ENCODE assay signal across 8 mouse cellular contexts in genomic region chr13:101427426-101428221, GRCm38 (mm10).
DNase-seq lines count a peak whose midpoint lies in the region; ATAC-seq and TF ChIP-seq lines count a peak whose summit lies in the region.
"Had no signal": no experiment of that assay in that cellular context is flagged by ENCODE, and none has a peak within 500 bp of the region (broad histone marks: within the 10 kb centered on the region; RNA-seq: fewer than 3 reads in every experiment).

No protein-coding gene starts in this region.

- no peaks in the 10 kb centered on the region for H3K79me2 ChIP-seq in myocyte (ENCODE audit: control insufficient read depth, insufficient read depth)

- no peaks in the 10 kb centered on the region for H3K9me3 ChIP-seq in intestine, embryonic 14.5 days (ENCODE audit: control insufficient read depth, low read length)
- no peaks in the 10 kb centered on the region for H3K9me3 ChIP-seq in intestine, postnatal 0 days (ENCODE audit: control insufficient read depth)
- H3K9me3 ChIP-seq in hindbrain, embryonic 12.5 days (replicated peaks), result no peaks in the 10 kb centered on the region
- H3K9me3 ChIP-seq: embryonic facial prominence, embryonic 13.5 days had no signal

- DNase-seq in intestine, embryonic 14.5 days (ENCODE audit: low spot score), result no peak
- peak; percentile 68 for DNase-seq in kidney, adult 9 months
- no peak for DNase-seq in cerebellum, adult 11-12 months

- H3K27me3 ChIP-seq in intestine, embryonic 14.5 days (replicated peaks; ENCODE audit: control insufficient read depth, insufficient read depth, low read length), result no peaks in the 10 kb centered on the region
- no peaks in the 10 kb centered on the region for H3K27me3 ChIP-seq in intestine, postnatal 0 days (replicated peaks; ENCODE audit: control insufficient read depth, insufficient read depth, low read length)
- H3K27me3 ChIP-seq in myocyte (ENCODE audit: control insufficient read depth, insufficient read depth, insufficient read length), result no peaks in the 10 kb centered on the region
- no peaks in the 10 kb centered on the region for H3K27me3 ChIP-seq in hindbrain, embryonic 12.5 days
- H3K27me3 ChIP-seq: embryonic facial prominence, embryonic 13.5 days had no signal

- TF ChIP-seq POLR2A in embryonic fibroblast, embryonic 13.5 days (IDR thresholded peaks at IDR 0.05; ENCODE audit: low read depth, low read length), result no peak
- no peak for TF ChIP-seq POLR2A in myocyte (IDR thresholded peaks at IDR 0.05; ENCODE audit: insufficient read length, low read depth)

- ATAC-seq in intestine, embryonic 14.5 days (replicated peaks; ENCODE audit: low FRiP score, low TSS enrichment, low read depth), result peak; percentile 63; the same call in 1 of the 2 replicates
- no peak for ATAC-seq in intestine, postnatal 0 days
- no peak for ATAC-seq in hindbrain, embryonic 12.5 days (ENCODE audit: low FRiP score)

- no peak for TF ChIP-seq CTCF in intestine, postnatal 0 days (IDR thresholded peaks at IDR 0.05; ENCODE audit: low read depth)
- TF ChIP-seq CTCF in embryonic fibroblast, embryonic 13.5 days (IDR thresholded peaks at IDR 0.05; ENCODE audit: borderline replicate concordance, insufficient read depth, low read length), result no peak

- no peak overlapping the region for H3ac ChIP-seq in myocyte (ENCODE audit: control insufficient read depth, insufficient read length)

- no peak overlapping the region for H3K9ac ChIP-seq in intestine, embryonic 14.5 days (ENCODE audit: low read length)
- no peak overlapping the region for H3K9ac ChIP-seq in intestine, postnatal 0 days (ENCODE audit: low read depth, low read length)
- no peak overlapping the region for H3K9ac ChIP-seq in hindbrain, embryonic 12.5 days
- H3K9ac ChIP-seq: embryonic facial prominence, embryonic 13.5 days had no signal

- WGBS in intestine, embryonic 14.5 days, result 66% methylated on average over 12 of the region's 12 CpGs
- WGBS in intestine, postnatal 0 days, result 49% methylated on average over 12 of the region's 12 CpGs
- 86% methylated on average over 12 of the region's 12 CpGs for WGBS in hindbrain, embryonic 12.5 days

- H3K4me3 ChIP-seq in intestine, embryonic 14.5 days (ENCODE audit: low read depth, low read length), result no peak overlapping the region
- no peak overlapping the region for H3K4me3 ChIP-seq in intestine, postnatal 0 days (ENCODE audit: low read depth, low read length)
- H3K4me3 ChIP-seq in embryonic fibroblast, embryonic 13.5 days (ENCODE audit: insufficient read depth, low read length), result no peak overlapping the region
- no peak overlapping the region for H3K4me3 ChIP-seq in myocyte
- H3K4me3 ChIP-seq in hindbrain, embryonic 12.5 days, result no peak overlapping the region
- H3K4me3 ChIP-seq: embryonic facial prominence, embryonic 13.5 days had no signal

- H3K27ac ChIP-seq in intestine, embryonic 14.5 days (ENCODE audit: low read depth), result 0 out of 2 replicates have a peak overlapping the region, but pooled peaks have one; percentile 29
- H3K27ac ChIP-seq in intestine, postnatal 0 days (ENCODE audit: low read depth, low read length), result no peak overlapping the region
- H3K27ac ChIP-seq in embryonic fibroblast, embryonic 13.5 days (ENCODE audit: insufficient read depth, low read length), result peak overlapping the region; percentile 81
- H3K27ac ChIP-seq in hindbrain, embryonic 12.5 days, result no peak overlapping the region
- H3K27ac ChIP-seq: embryonic facial prominence, embryonic 13.5 days had no signal

- H3K4me2 ChIP-seq in intestine, embryonic 14.5 days (ENCODE audit: low read length), result no peak overlapping the region
- no peak overlapping the region for H3K4me2 ChIP-seq in intestine, postnatal 0 days (replicated peaks; ENCODE audit: low read depth)
- peak overlapping the region; percentile 31 for H3K4me2 ChIP-seq in myocyte (ENCODE audit: low read depth)
- no peak overlapping the region for H3K4me2 ChIP-seq in hindbrain, embryonic 12.5 days (replicated peaks)
- H3K4me2 ChIP-seq: embryonic facial prominence, embryonic 13.5 days had no signal

- no peaks in the 10 kb centered on the region for H3K36me3 ChIP-seq in intestine, embryonic 14.5 days (ENCODE audit: control insufficient read depth, insufficient read depth, low read length)
- no peaks in the 10 kb centered on the region for H3K36me3 ChIP-seq in intestine, postnatal 0 days (ENCODE audit: control insufficient read depth, insufficient read depth)
- H3K36me3 ChIP-seq in myocyte (ENCODE audit: control insufficient read depth, insufficient read depth), result no peaks in the 10 kb centered on the region
- no peaks in the 10 kb centered on the region for H3K36me3 ChIP-seq in hindbrain, embryonic 12.5 days
- H3K36me3 ChIP-seq: embryonic facial prominence, embryonic 13.5 days had no signal

- H3K4me1 ChIP-seq in intestine, embryonic 14.5 days (replicated peaks; ENCODE audit: control insufficient read depth, insufficient read depth, low read length), result no peaks in the 10 kb centered on the region
- H3K4me1 ChIP-seq in intestine, postnatal 0 days (replicated peaks; ENCODE audit: control insufficient read depth, insufficient read depth, low read length), result peaks cover 7% of the 10 kb centered on the region; the same call in 1 of the 2 replicates
- no peaks in the 10 kb centered on the region for H3K4me1 ChIP-seq in embryonic fibroblast, embryonic 13.5 days (ENCODE audit: control insufficient read depth, insufficient read depth, low read length)
- H3K4me1 ChIP-seq in hindbrain, embryonic 12.5 days, result no peaks in the 10 kb centered on the region

TF ChIP-seq in myocyte, 11 proteins besides CTCF, POLR2A, EP300 and RAD21:
- no peak for TF ChIP-seq TCF3 (IDR thresholded peaks at IDR 0.05; ENCODE audit: insufficient read length, low read depth)
- TF ChIP-seq E2F4 (IDR thresholded peaks at IDR 0.05; ENCODE audit: insufficient read depth), result no peak
- no peak for TF ChIP-seq USF1 (IDR thresholded peaks at IDR 0.05; ENCODE audit: low read depth)
- TF ChIP-seq SRF (IDR thresholded peaks at IDR 0.05; ENCODE audit: control insufficient read depth, insufficient read length, low read depth), result no peak
- no peak for TF ChIP-seq MYOD1 (IDR thresholded peaks at IDR 0.05; ENCODE audit: control insufficient read depth in 1 of 3, insufficient read length in 2 of 3, low read depth in 2 of 3)
- TF ChIP-seq REST (IDR thresholded peaks at IDR 0.05; ENCODE audit: insufficient read depth, insufficient read length), result no peak
- no peak for TF ChIP-seq MYOG (IDR thresholded peaks at IDR 0.05; ENCODE audit: control insufficient read depth in 1 of 3, insufficient read depth in 1 of 3, insufficient read length in 2 of 3, low read depth in 2 of 3)
- no peak for TF ChIP-seq TCF12 (IDR thresholded peaks at IDR 0.05; ENCODE audit: insufficient read depth, poor library complexity, severe bottlenecking)
- no peak for TF ChIP-seq POLR2AphosphoS2 (IDR thresholded peaks at IDR 0.05; ENCODE audit: insufficient read length, low read depth)
- no peak for TF ChIP-seq CEBPB (IDR thresholded peaks at IDR 0.05; ENCODE audit: insufficient read depth, poor library complexity, severe bottlenecking)
TF ChIP-seq in myocyte: peak in this region for 0.

Comparison
In these comparisons a context has a peak if more than half of its experiments do, and no peak if none do; other contexts are left out.
1. H3K27ac ChIP-seq: peak in intestine, embryonic 14.5 days (single experiment) and embryonic fibroblast, embryonic 13.5 days (single experiment); none in intestine, postnatal 0 days (single experiment) and hindbrain, embryonic 12.5 days (single experiment).